Mouse (Mus musculus): ENCODE data around the gene Btn2a2. TPM values are rescaled to one million over a fixed set of nuclear protein-coding genes. Genes with fewer than 3 reads are reported as not detected.

Gene Btn2a2
- total RNA-seq, 2 experiments from 2014 or later = 1.3 to 1.9 TPM

GRCm38 (mm10) chr13:23499943-23500342 is 11.3 kb upstream of the Btn2a2 start:
- DNase-seq (ENCODE audit: low spot score in 2 of 2) = no peak

- no peak for DNase-seq (ENCODE audit: low spot score in 2 of 2)
Measured at GRCm38 (mm10) chr13:23498653-23499052, 10.0 kb upstream of the Btn2a2 start.

GRCm38 (mm10) chr13:23497656-23498321 is 9.1 kb upstream of the Btn2a2 start:
- DNase-seq (ENCODE audit: low spot score in 2 of 2) = peak in 1 of 2 experiments; percentile 39

GRCm38 (mm10) chr13:23495526-23495925 is 6.9 kb upstream of the Btn2a2 start:
- DNase-seq (ENCODE audit: low spot score in 2 of 2) = no peak

GRCm38 (mm10) chr13:23491990-23492389 is 3.3 kb upstream of the Btn2a2 start:
- no peak for DNase-seq (ENCODE audit: low spot score in 2 of 2)

DNA sequence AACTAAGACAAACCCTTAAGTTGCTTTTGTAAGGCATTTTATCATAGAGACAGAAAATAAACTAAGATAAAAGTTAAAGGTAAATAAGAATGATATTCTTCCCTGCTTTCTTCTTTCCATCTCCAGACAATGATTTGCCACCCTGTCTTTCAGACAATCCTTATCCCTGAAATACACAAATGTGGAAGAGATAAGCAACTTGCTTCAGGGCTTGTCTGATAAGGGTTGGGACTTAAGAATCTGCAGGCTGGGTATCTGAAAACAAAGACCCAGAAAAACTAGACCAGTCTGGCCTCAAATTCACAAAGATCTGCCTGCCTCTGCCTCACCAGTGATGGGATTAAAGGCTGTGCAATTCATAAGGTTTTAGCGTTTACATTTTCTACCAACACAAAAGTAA is 2.6 kb upstream of the Btn2a2 start:
- DNase-seq (ENCODE audit: low spot score in 2 of 2) = no peak

DNA sequence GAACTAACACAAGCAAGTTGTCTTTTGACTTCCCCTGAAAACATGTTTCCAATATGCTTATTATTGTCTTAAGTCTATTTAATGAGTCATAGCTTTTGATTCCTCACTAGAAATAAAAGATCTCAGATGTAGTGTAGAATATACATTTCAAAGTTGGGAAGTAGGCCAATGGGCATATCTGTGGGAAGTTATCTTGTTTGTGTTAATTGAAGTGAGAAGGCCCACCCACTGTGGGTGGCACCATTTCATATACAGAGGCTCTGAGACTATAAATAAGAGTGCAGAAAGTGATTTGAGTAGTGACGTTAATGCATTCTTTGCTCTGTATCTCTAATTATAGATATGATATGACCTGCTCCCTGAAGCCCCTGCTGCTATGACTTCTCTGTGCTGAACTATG is 2.2 kb upstream of the Btn2a2 start:
- DNase-seq (ENCODE audit: low spot score in 2 of 2) = no peak

- DNase-seq (ENCODE audit: low spot score in 2 of 2) = no peak
Measured at GRCm38 (mm10) chr13:23485271-23485670, 3.4 kb downstream of the Btn2a2 start.

- no peak for DNase-seq (ENCODE audit: low spot score in 2 of 2)
Measured at GRCm38 (mm10) chr13:23483153-23483552, 5.5 kb downstream of the Btn2a2 start.

DNA sequence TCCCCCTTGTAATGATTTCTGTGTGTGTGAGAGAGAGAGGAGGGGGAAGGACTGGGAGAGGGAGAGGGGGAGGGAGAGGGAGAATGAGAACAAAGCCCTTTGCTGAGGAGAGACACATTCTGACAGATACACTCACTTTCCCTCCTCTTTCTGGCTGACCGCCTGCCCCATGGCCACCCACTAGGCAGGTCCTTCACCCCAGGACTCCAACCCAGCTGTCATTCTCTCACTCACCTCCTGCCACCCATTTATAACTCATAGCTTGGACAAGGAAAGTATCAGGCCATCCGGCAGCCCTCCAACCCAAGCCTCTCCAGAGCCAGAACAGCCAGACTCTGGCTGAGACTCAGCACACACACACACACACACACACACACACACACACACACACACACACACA is 13.0 kb downstream of the Btn2a2 start:
- no peak for DNase-seq (ENCODE audit: low spot score in 2 of 2)

- DNase-seq (ENCODE audit: low spot score in 2 of 2) = peak; percentile 68
Measured at GRCm38 (mm10) chr13:23466911-23467310, 21.7 kb downstream of the Btn2a2 start.

DNA sequence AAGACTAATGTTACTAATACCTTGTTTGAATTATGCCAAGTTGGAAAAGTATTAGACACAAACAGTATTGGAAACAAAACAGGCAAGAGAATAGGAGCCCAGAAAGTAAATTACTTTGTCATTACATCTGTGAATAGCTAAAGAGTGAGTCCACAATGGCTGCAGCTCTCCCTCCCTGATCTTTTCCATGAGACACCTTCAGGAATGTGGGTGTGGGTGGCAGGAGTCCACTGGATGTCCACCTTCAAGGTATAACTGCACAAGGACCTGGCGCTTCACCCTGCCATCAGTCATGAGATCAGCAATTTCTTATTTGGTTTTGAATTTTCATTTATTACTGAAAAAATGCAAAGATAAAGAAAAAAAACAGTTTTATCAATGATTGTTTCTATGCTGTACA is 22.4 kb downstream of the Btn2a2 start:
- DNase-seq (ENCODE audit: low spot score in 2 of 2) = no peak

DNA sequence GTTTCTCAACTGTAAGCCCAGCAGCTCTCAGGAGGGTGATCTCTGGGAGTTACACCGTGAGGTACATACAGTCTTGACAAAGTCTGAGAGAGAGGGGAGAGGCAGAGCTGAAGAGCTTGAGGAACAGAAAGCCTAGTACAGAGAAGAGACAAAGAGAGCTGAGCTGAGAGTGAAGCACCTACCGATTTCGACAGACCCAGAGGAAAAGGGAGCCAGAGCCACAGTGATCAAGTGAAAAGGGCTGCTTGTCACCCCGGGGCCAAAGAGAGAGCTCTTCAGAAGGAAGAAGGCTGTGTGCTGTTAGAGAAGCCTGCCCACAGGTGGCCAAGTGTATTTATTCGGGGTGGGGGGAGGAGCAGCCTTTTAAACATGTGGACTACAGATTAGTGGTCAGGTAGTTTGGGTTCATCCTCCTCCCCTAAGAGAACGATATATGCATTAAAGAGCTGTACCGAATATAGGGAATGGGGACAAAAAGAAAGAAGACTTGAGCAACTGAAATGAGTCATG is 23.0 kb downstream of the Btn2a2 start, which contains the start of gene Btn1a1:
Gene Btn1a1 (minus strand): TSS at position 302 of the 510 bp plus-strand sequence.
- no peak for DNase-seq (ENCODE audit: low spot score in 2 of 2)

GRCm38 (mm10) chr13:23464841-23465366 is 23.8 kb downstream of the Btn2a2 start:
- DNase-seq (ENCODE audit: low spot score in 2 of 2) = no peak

- DNase-seq (ENCODE audit: low spot score in 2 of 2) = peak; percentile 25 to 45
Measured at GRCm38 (mm10) chr13:23464224-23464637, 24.4 kb downstream of the Btn2a2 start.

- peak; percentile 88 to 91 for DNase-seq (ENCODE audit: low spot score in 2 of 2)
Measured at GRCm38 (mm10) chr13:23463381-23464223, 25.1 kb downstream of the Btn2a2 start.

GRCm38 (mm10) chr13:23462669-23463068 is 26.0 kb downstream of the Btn2a2 start:
- no peak for DNase-seq (ENCODE audit: low spot score in 2 of 2)

GRCm38 (mm10) chr13:23462063-23462462 is 26.6 kb downstream of the Btn2a2 start:
- no peak for DNase-seq (ENCODE audit: low spot score in 2 of 2)

DNA sequence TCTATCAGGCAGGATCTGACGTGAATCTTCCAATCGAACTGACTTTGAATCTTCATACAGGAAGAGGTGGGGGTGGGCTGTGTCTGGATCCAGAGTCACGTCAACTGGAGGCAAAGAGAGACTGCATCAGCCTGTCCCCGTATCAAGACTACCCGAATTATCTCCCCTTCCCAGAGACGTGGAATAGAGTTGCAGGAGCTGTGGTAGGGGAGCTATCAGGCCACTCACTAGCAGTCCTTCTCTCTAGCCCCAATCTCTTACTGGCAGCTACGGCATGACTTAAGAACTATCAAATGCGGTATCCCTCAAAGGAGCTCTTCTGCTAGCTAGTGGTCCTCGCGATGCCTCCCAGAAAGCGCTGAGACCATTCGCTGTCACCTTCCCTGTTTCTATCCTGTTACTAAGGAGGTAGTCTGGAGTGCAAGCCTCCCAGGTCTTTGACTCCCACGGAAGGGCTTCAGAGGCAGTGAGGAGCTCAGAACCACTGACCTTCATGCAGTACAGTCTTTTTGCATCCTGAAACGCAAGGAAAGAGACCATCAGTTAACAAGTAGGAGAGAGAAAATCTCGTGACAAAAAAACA is 29.3 kb downstream of the Btn2a2 start:
- no peak for DNase-seq (ENCODE audit: low spot score in 2 of 2)

DNA sequence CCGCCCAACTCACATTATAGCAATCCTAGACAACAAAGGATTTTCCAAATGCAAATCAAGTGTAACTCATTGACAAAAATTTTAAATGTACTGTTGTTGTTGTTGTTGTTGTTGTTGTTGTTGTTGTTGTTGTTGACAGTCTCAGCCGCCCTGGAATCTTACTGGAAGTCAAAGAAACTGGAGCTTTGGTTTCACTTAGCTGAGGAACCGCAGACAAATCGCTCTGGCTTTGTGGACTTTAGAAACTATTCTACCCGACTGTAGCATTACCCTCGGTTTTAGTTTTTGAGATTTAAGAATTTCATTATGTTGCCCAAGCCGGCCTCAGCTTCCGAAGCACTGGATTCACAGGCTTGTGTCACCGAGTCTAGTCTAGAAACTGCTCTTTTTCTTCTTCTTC is 34.7 kb downstream of the Btn2a2 start:
- DNase-seq (ENCODE audit: low spot score in 2 of 2) = no peak

DNA sequence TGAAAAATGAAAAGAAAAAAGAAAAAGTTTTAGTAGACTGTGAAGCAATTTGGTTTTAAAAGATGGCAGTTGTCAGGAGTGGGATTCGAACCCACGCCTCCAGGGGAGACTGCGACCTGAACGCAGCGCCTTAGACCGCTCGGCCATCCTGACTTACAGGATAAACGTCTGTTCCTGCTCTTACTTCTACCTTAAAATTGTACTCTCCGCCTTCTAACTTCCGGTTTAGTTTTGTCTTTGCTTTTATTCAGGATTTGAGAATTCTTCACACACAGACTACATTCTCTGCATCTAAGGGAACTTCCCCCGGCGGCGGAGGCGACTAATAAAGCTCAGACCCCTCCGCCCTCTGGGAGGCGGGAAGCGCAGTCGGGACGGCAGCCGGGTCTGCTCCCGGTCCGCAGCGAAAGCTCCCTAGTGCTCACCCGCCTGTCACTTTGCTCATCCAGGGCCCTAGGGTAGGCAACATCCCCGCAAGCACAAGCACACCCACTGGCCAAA is 35.2 kb downstream of the Btn2a2 start:
- peak; percentile 79 to 83 for DNase-seq (ENCODE audit: low spot score in 2 of 2)
